Mouse (Mus musculus): ENCODE results near the gene Map3k20. TPM values are rescaled to one million over a fixed set of nuclear protein-coding genes. Genes with fewer than 3 reads are reported as not detected.

The Map3k20 gene
- total RNA-seq, 1 experiment from 2014 or later: 39.2 TPM

DNA sequence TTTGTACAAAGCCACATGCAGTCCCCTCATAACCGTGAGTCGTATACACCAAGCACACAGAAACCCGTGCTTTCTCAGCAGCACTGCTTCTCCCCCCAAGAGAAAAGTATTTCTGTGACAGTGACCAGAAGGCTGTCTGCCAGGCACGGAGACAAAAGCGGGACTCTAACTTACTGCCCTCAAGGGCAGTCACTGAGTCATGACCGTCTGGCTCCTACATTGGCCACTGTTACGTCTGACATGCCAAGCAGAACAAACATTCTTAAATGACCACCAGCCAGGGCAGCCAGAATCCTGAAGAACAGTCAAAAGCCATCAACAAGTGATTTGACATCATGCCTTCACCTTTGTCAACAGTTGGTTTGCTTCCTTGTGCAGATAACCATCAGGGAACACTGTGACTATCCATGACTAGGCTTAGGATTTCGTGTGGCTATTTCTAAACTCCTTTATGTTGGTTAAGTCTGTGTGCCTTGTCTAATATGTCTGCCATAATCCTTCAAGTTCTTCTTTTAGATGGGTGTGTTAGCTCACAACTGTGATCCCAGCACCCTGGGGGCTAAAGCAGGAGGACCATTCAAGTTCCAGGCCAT lies 153.6 kb downstream of the Map3k20 start:
- no peak for ATAC-seq (replicated peaks in 1 of 2; ENCODE audit: insufficient read depth in 1 of 2, low FRiP score in 2 of 2, low TSS enrichment in 1 of 2, low read depth in 1 of 2, poor library complexity in 2 of 2, severe bottlenecking in 2 of 2)

DNA sequence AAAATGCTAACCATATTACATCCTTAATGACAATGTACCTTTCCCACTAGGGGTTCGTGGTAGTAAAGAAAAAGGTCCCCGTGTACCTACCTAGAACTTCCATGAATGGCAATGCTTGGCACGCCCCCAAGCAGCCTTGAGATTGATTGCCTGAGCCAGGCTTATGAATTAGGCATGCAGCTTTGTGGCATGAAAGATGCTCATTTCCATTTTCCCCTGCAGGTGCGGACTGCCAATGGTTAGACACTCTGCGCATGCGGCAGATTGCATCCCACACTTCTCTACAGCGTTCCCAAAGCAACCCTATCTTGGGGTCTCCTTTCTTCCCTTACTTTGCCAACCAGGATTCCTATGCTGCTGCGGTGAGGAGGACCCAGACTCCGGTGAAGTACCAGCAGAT lies 155.6 kb downstream of the Map3k20 start:
- no peak for ATAC-seq (replicated peaks in 1 of 2; ENCODE audit: insufficient read depth in 1 of 2, low FRiP score in 2 of 2, low TSS enrichment in 1 of 2, low read depth in 1 of 2, poor library complexity in 2 of 2, severe bottlenecking in 2 of 2)

DNA sequence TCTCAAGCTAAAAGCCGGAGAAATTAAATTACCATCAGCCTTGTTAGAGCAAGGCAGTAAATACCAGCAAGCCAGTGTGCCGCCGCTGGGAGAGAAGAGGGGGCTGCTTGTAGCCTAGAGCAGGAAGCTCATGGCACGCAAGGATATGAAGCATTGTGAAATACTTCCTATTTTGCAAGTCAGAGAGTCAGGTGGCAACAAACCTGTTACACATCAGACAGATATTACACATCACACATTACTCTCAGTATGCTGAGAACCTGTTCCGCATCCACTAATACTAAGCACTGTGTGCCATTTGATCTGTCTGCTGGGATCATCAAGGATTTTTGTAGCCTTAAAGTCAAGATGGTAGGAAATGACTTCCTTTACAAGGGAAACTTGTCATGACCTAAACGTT lies 157.4 kb downstream of the Map3k20 start:
- peak; percentile 56 to 77; a peak in 2 of 4 replicates for ATAC-seq (replicated peaks in 1 of 2; ENCODE audit: insufficient read depth in 1 of 2, low FRiP score in 2 of 2, low TSS enrichment in 1 of 2, low read depth in 1 of 2, poor library complexity in 2 of 2, severe bottlenecking in 2 of 2)

DNA sequence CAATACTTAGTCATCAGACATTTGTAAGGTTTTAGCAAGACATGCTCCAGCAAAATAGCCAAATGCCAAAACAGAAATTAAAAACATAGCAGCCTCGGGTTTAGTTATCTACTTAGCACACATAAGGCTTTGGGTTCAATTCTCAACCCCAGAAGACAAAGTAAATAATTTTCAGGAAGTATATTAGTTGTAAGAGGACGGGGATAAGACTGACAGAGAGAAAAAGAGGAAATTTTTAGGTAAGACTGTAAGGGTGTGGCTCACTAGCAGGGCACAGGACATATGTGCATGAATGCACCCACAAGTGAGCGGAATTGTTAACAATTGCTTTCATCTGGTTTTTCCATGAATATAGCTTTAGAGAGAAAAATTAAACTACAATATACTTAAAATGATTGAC lies 158.5 kb downstream of the Map3k20 start:
- no peak for ATAC-seq (replicated peaks in 1 of 2; ENCODE audit: insufficient read depth in 1 of 2, low FRiP score in 2 of 2, low TSS enrichment in 1 of 2, low read depth in 1 of 2, poor library complexity in 2 of 2, severe bottlenecking in 2 of 2)

DNA sequence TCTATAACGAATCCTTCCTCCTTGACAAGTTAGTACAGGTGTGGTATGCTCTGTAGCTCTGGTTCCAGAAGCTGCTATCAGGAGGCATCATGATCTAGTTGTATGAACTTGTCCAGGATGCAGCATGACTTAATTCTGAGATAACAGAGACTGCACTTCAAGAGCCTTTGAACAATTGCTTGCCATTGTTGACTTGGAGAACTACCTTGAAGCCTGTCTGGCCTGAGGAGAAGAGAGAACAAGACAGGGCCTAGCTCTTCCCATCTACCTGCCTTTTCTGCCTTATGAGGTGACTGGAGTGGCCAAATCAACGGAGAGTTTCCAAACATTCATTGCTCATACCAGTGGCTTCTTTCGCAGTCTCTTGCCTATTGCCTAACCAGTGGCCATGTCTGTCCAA lies 160.7 kb downstream of the Map3k20 start:
- peak in 1 of 2 experiments; percentile 11; a peak in 1 of 4 replicates for ATAC-seq (replicated peaks in 1 of 2; ENCODE audit: insufficient read depth in 1 of 2, low FRiP score in 2 of 2, low TSS enrichment in 1 of 2, low read depth in 1 of 2, poor library complexity in 2 of 2, severe bottlenecking in 2 of 2)

DNA sequence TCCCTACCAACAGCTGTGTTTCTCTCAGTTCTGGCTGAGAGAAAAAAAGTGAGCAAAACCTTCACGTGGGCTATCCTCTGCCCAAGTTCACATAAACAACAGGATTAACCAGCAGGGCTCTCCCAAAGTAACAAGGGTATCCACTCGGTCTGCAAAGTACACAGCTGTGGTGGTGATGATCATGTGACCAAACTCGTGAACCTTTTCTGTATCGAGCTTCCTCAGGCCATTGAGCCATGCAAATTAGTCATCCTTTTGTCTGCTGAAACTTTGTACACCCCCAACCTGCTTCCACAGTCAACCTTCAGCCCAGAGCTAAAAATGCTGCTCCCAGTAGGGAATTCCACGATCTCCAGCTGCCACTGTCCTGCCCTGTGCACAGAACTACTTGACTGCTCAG lies 161.2 kb downstream of the Map3k20 start:
- ATAC-seq (replicated peaks in 1 of 2; ENCODE audit: insufficient read depth in 1 of 2, low FRiP score in 2 of 2, low TSS enrichment in 1 of 2, low read depth in 1 of 2, poor library complexity in 2 of 2, severe bottlenecking in 2 of 2): no peak

DNA sequence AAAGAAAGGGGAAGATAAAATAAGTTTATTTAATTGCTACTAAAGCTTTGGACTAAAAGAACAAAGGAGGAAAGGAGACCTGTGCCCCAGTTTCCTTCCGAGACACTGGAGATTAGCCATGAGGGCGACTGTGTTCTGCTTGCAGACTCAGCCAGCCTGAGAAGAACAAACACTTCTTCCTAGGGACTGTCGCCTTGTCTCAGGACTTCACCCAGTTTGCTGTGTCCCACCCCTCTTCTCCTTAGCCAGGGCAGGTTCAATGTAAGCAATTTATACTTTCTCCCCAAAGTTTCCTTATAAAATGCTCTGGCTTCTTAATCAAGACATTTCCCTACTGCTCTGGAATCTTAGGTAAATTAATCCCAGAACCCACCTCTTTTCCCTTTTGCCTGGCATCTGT lies 168.1 kb downstream of the Map3k20 start:
- ATAC-seq (replicated peaks in 1 of 2; ENCODE audit: insufficient read depth in 1 of 2, low FRiP score in 2 of 2, low TSS enrichment in 1 of 2, low read depth in 1 of 2, poor library complexity in 2 of 2, severe bottlenecking in 2 of 2): no peak

DNA sequence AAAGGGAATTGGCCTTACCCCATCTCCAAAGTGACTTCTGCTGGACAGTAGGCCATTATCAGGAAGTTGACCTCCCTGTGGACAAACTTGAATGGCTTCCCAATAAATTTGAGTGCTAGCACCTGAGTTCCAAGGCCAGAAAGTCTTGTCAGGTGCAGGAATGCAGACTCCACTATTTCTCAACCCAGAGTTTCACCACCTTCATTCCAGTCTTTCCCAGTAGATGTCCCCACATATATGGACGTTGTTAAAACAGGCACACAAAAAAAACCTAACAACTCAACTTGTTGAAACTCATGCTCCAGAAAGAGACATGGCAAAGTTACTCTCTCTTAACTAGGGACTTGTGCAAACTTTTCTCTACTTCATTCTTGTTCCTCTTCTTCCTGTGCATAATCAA lies 170.8 kb downstream of the Map3k20 start:
- no peak for ATAC-seq (replicated peaks in 1 of 2; ENCODE audit: insufficient read depth in 1 of 2, low FRiP score in 2 of 2, low TSS enrichment in 1 of 2, low read depth in 1 of 2, poor library complexity in 2 of 2, severe bottlenecking in 2 of 2)

DNA sequence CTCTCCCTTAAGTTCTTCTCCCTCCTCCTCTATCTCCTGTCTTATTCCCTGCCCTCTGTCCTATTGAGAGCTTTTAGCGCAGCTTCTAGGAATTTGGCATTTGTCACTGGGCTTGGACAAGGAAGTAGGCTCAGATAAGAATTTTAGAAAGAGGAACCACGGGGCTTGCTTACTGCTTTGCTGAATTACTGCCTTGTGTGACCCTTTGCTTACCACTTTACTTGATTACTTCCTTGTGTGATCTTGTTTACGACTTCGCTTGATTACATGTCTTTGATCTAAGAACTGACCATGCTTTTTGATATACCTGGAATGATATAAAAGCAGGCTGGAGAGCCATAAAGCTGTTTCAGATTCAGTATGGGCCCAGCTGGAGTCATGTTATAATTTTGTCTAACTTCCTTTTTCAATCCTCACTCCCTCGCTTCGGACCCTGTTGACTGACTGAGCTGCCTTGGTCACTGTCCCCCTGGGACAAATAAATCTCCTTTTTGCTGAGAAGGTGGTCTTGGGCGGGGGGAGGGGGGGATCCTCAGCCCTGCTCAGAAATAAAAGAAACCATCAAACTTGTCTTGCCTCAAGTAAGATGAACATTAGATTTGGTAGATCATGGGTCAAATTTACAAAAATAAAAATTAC lies 179.1 kb downstream of the Map3k20 start:
- ATAC-seq (replicated peaks in 1 of 2; ENCODE audit: insufficient read depth in 1 of 2, low FRiP score in 2 of 2, low TSS enrichment in 1 of 2, low read depth in 1 of 2, poor library complexity in 2 of 2, severe bottlenecking in 2 of 2): peak in 1 of 2 experiments; percentile 53; a peak in 3 of 4 replicates

DNA sequence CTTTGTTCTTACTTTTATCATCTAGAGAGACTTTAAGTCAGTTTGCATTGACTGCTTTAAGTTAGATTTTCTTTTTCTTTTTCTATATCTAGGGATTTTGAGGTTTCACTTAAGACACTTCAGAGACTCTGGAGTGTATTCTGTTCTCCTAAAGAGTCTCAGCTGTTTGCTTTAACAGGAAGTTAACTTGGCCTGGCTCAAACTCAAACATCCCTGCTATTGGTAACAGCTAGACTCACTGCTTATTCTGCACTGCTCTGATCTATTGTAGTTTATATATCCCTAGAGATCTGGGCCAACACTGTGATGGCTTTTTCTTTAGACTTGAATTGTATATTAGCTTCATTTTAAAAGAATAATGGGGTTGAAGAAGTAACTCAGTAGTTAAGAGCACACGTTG lies 182.2 kb downstream of the Map3k20 start:
- ATAC-seq (replicated peaks in 1 of 2; ENCODE audit: insufficient read depth in 1 of 2, low FRiP score in 2 of 2, low TSS enrichment in 1 of 2, low read depth in 1 of 2, poor library complexity in 2 of 2, severe bottlenecking in 2 of 2): no peak

DNA sequence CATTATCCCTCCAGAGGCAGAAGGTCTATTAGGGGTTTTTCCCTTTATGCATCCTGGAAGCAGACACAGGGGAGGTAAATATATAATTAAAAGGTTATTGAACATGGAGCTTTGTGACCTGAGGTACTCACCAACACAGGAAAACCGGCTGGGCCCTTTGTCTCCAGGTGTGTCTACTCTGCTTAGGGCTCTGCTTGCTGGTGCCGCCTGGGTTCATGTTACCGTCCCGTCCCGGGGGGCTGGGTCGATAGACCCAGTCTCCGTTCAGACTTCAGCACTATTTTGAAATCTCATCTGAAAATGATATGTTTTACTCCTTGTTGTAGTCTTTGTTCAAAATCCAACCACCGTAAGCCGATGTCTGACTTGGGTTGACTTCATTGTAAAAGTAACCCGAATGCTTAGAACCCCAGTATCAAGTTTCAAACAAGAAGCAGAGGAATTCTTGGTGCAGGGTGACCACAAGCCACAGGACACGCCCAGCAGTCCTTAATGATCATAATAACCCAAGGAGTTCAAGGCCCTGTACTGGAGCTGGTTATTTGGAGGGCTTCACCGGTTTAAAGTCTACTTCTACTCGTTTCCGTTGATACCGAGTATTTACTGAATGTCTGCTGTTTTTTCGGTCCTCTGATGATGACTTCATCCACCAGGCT lies 186.1 kb downstream of the Map3k20 start:
- ATAC-seq (replicated peaks in 1 of 2; ENCODE audit: insufficient read depth in 1 of 2, low FRiP score in 2 of 2, low TSS enrichment in 1 of 2, low read depth in 1 of 2, poor library complexity in 2 of 2, severe bottlenecking in 2 of 2): no peak

DNA sequence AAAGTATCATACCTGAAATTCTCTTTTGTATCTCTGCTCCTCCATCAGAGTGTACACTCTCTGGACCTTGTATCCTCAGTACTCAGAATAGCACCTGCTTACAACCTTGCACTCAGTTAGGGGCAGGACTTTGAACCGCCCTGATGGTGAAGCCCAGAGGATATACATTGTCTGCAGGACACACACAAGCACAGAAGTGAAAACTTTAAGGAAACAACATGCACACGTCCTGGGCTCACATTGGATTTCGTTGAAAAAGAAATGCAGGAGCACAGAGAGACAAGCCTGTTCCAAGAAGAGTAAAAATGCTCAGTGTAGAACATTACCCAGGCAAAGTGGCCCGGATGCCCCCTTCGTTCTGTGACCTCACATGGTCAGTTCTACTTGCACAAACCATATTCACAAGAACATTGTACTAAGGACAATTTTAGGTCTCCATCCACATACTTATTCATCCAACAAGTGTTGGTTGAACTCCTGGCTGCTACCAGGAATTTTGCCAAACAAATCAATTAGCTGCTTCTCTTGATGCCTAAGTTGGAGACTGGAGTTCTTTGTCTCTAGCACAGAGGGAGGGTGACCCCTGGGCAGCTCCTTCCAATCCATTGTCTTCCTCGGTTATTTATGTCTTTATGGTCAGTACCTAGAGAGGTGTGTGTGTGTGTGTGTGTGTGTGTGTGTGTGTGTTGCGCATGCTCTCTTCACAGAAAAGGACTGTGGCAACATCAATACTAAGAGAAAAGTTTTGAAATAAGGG lies 189.3 kb downstream of the Map3k20 start:
- no peak for ATAC-seq (replicated peaks in 1 of 2; ENCODE audit: insufficient read depth in 1 of 2, low FRiP score in 2 of 2, low TSS enrichment in 1 of 2, low read depth in 1 of 2, poor library complexity in 2 of 2, severe bottlenecking in 2 of 2)

DNA sequence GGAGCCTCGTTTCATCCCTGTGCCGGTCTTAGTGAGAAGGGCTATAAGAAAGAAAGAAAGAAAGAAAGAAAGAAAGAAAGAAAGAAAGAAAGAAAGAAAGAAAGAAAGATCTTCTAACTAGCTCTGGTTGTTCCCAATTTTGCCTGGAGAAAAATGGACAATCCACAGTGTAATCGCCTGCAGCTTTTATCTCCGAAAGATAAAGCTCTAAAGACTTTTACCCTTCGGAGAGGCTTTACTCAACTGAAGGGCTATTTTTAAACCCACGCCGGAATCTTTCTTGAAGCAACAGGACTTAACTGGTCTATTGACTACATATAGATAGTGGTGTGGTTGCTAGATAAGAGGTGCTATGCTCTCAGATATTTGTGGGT lies 190.0 kb downstream of the Map3k20 start:
- ATAC-seq (replicated peaks in 1 of 2; ENCODE audit: insufficient read depth in 1 of 2, low FRiP score in 2 of 2, low TSS enrichment in 1 of 2, low read depth in 1 of 2, poor library complexity in 2 of 2, severe bottlenecking in 2 of 2): no peak

DNA sequence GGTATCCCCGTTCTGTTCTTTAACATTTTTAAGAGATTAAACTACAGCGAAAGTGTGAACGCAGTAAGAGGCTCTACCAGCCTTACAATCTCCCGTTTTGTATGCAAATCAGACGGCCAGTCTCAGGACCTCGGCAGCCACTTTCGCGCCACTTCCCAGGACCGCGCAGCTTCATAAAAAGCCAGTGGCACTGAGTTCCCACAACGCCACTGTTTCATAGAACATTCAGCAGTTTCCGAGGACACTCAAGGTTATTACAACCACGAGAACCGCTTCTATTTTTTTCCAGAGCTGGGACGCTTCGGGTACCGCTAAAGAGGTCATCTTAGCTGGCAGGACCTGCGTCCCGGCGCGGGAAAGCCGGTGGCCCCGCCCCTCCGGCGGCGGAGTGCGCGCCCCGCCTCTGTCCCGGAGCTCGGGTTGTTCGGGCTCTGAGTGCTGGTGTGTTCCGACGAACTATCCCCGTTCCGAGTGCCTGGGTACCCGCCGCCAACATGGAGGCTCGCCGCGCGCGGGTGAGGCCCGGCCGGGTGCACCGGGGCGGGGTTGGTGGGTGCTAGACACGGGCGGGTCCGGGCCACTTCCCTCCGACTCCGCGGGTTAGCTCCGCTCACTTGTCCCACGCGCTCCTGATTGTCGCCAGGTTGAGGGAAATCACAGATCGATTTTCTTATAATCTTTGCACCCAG lies 190.5 kb downstream of the Map3k20 start, which contains the start of gene Cdca7:
Gene Cdca7, plus strand, starts transcription at position 363 of the 689 bp plus-strand sequence.
- peak; percentile 60 to 79 for ATAC-seq (replicated peaks in 1 of 2; ENCODE audit: insufficient read depth in 1 of 2, low FRiP score in 2 of 2, low TSS enrichment in 1 of 2, low read depth in 1 of 2, poor library complexity in 2 of 2, severe bottlenecking in 2 of 2)

DNA sequence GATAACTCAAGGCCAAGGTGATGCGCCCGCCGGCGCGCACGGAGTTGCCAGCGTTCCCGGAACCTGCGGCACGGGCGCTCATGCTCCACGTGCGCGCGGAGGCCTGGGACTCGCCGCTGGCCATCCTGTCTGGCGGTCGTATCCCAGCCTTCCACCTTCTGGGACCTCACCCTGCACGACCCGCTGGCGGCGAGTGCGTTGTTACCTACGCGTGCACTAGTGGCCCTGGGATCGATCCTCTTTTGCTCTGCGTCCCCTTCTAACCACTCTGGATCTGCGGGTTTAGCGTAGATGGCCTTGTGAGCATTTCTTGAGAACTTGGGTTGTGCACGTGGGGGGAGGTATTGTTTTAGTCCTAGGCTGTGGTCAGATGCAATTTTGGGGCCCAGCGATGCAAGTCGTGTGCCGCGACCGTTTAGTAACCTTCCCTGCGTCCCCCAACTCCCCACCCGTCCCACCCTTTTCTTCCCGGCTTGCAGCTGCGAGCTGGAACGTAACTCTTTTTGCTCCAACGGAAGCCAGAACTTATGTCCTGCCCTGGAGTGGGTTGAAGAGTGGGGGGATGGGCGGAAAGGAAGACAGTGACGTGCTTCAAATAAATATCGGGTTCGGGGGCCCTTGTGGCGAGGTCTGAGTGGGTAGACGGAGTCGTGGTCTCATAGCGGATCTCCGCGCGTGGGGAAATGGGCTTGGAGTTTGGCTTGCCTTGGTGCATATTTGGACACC lies 191.2 kb downstream of the Map3k20 start:
- ATAC-seq (replicated peaks in 1 of 2; ENCODE audit: insufficient read depth in 1 of 2, low FRiP score in 2 of 2, low TSS enrichment in 1 of 2, low read depth in 1 of 2, poor library complexity in 2 of 2, severe bottlenecking in 2 of 2): peak in 1 of 2 experiments; percentile 37; a peak in 2 of 4 replicates

DNA sequence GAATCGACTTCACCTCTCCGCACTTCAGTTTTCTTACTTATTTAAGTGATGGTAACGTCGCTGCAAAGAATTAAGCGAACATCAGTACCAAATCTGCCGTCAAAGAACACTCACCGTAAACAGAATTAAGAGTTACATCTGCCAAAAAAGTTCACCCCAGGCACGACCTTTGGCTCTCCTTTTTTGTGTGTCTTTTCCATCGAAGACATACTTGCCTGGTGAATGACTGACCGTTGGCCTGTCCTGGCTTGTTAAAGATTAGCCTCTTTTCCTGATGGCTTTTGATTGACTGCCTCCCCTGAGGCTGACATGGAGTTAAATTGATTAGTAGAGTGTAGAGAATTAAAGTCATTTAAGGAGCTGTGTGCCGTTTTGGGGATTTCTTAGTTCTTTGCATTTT lies 191.8 kb downstream of the Map3k20 start:
- no peak for ATAC-seq (replicated peaks in 1 of 2; ENCODE audit: insufficient read depth in 1 of 2, low FRiP score in 2 of 2, low TSS enrichment in 1 of 2, low read depth in 1 of 2, poor library complexity in 2 of 2, severe bottlenecking in 2 of 2)

DNA sequence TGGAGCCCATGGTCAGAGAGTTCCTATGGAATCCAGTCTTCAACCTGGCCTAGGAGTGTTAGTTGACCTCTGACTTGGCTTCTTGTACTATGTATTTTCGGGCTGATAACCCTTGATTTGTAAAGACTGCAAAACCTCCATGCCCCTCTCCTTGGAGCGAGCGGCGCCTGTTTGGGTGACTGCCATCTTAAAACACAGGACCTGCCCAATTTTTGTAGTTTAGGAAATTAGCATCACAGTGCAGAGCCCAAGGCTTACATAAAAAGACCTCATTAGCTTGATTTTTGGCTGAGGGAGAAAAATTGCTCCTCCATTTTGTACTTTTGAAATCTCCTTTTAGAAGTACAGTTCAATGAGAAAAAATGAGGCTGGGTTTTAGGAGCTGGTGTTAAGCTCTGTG lies 192.7 kb downstream of the Map3k20 start:
- no peak for ATAC-seq (replicated peaks in 1 of 2; ENCODE audit: insufficient read depth in 1 of 2, low FRiP score in 2 of 2, low TSS enrichment in 1 of 2, low read depth in 1 of 2, poor library complexity in 2 of 2, severe bottlenecking in 2 of 2)
